Mouse (Mus musculus) neural tube, embryonic 10.5 days (tissue): ENCODE results near the gene Samd4.

Experiments
- DNase-seq: peaks from one replicate; pipeline ENCODE4 v3.0.0-alpha.2; 2017; ENCODE audit warnings: low spot score; ENCODE audit errors: extremely low spot score

Samd4 gene

GRCm38 (mm10) chr14:46952264-46952663 is 69.6 kb downstream of the Samd4 start:
- no peak for DNase-seq

DNA sequence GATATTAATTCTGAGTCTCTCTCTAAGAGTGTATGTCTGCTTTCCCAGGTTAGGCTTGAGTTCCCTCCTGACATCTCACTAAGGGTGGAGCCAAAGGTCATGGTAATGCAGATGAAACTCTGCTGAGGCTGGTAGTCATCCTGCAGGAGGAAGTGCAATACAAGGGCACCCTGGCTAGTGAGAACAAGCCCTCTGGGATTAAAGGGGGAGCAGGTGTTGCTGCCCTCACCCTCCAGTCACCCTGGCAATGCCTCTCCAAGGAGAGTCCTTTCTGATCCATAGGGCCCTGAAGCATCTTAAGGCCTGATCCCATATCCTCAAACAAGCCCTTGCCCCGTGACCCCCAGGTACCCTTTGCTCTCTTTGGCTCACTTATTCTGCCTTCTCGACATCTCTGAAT is 72.5 kb downstream of the Samd4 start:
- DNase-seq, result no peak

DNA sequence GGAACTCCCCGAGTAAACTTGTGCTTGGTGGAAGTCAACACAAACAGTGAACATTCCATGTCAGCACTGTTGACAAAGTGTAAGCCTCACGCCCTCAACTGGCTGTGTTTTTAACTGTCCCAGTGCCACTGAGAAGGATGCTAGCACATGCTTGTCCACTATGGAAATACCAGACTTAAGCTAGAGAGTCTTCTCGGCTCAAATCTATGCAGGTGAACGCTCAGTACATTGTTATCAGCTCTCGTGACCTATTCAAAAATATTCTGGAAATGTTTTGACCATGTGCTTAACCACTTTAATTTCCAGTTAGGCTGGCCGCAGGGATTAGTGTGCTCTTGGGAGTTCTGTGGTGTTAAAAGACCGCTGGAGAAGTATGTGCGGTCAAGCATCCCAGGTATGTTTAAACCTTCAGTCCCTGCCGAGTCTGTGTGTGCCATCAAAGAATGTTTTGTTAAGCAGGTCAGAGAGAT is 73.0 kb downstream of the Samd4 start:
- DNase-seq, result no peak

DNA sequence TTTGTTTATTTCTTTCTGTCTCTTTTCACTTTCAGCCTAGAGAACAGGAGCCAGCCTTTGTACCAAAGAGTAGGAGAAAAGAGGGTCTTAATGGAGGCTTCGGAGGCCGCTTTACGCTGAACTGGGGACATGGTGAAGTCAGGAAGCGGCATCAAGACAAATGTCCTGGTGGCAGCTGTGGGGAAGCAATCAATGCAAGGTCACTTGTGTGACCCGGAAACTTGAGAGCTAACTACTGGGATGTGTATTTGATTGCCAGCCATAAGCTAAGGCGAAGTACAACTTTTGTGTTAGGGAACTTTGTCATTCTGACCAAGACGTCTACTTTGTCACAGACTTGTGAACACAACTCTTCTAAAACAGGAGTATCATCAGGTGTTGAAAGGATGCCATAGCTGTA is 73.5 kb downstream of the Samd4 start:
- no peak for DNase-seq

DNA sequence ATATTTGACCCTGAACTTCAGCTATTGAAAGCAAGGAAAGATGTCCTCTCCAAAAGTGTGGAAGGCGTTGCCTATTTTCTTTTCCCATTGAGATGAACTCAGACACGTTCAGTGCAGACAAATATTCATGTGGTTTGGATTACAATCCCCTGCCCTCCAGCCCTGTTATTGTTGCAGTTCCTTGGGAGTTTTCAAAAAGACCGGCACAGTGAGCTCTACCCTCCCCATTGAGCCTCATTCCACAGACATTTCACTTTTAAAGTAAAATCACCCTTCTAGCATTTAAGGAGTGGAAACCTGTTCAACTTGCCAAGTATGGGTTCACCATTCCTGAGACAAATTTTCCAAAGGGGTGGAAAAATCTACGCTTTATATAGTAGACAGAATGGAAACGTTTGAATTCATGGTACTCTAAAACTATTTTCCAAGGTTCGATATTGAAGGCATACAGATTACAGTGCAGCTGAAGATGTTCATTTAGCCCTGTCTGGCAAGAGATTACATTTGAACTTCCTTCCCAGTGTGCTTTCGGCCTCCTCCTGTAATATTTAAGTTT is 76.6 kb downstream of the Samd4 start:
- DNase-seq, result no peak

DNA sequence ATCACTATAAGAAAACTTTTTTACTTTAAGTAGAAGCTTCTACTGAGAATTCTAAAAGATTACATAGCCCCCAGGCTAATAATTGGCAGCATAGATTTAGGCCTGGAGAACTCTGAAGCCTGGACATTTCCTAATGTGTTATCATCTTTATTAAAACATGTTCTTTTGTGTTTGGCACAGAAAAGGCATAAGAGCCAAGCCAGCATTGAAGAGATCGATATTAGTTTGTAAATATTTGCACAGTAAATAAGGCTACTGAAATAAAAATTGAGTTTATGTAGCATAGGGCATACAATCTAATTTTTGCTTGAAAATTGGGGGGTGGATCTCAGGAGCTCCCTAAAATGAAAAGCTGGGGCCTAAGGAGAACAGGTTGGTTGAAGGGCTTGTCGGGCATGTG is 77.2 kb downstream of the Samd4 start:
- DNase-seq, result no peak

DNA sequence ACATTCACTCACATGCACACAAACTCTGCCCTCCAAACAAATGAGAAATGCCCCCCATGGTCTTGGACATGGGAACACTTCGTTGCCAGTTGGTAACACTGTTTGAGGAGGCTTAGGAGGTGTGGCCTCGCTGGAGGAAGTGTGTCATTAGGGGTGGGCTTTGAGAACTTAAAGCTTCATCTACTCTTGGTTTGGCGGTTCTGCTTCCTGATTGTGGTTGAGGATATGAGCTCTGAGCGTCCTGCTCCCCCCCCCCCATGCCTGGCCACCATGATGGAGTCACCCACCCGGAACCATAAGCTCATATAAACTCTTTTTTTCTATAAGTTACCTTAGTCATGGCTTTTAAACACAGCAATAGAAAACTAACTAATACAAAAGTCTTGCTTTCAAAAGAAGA is 80.2 kb downstream of the Samd4 start:
- no peak for DNase-seq

GRCm38 (mm10) chr14:46964074-46964872 is 81.6 kb downstream of the Samd4 start:
- no peak for DNase-seq

- DNase-seq, result no peak
Observed at GRCm38 (mm10) chr14:46966206-46966605, 83.6 kb downstream of the Samd4 start.

- no peak for DNase-seq
Observed at GRCm38 (mm10) chr14:46968046-46968445, 85.4 kb downstream of the Samd4 start.

DNA sequence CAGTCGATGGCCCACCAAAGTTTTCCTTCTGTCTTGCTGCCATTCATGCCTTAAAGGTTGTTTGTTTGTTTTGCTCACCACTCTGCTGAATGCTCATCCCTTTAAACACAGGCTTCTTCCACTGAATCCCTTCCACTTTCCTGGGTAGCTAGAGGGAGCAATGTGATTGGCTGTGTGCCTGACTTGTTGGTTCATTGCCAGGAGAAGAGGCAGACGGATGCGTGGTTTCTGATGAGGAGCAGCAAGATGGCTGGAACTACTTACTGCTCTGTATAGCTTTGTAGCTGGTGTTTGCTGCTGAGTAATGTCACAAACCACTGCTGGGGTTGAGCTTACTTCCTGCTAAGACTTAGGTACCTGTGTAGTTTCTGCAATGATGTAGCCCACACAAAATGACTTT is 88.0 kb downstream of the Samd4 start:
- DNase-seq, result no peak

- no peak for DNase-seq
Observed at GRCm38 (mm10) chr14:46971802-46972201, 89.1 kb downstream of the Samd4 start.

- DNase-seq, result no peak
Observed at GRCm38 (mm10) chr14:46974874-46975273, 92.2 kb downstream of the Samd4 start.

GRCm38 (mm10) chr14:46975969-46976368 is 93.3 kb downstream of the Samd4 start:
- no peak for DNase-seq

GRCm38 (mm10) chr14:46976712-46977111 is 94.1 kb downstream of the Samd4 start:
- DNase-seq, result no peak

GRCm38 (mm10) chr14:46977660-46978059 is 95.0 kb downstream of the Samd4 start:
- DNase-seq, result no peak

GRCm38 (mm10) chr14:46979172-46979571 is 96.5 kb downstream of the Samd4 start:
- no peak for DNase-seq

GRCm38 (mm10) chr14:46980736-46981438 is 98.2 kb downstream of the Samd4 start:
- no peak for DNase-seq

- DNase-seq, result no peak
Observed at GRCm38 (mm10) chr14:46982106-46982505, 99.5 kb downstream of the Samd4 start.

DNA sequence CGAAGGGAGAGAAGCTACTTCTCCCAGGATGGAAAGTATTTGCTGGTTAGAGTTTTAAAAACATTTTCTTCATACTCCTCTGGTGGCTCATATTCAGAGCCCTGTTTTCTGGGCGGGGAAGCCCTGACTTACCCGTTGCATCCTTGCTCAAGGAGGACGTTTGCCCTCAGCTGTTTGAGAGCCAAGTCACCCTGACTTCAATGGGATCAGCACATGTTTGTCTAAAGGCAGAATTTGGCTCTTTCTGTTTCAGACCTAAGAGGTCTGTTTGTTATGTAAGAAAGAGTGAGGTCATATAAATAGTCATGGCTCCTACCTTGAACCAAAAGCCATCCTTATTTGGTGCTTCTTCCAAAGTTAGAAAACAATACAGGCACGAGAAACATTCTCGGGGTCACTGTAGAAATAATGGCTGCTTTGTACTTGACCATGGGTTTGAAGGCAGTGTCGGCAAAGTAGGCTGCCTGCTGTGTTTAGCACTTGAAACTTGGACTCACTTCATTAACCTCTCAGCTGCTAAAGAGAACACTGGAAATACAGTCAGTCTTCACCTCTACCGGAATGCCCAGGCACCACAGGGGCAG is 102.0 kb downstream of the Samd4 start:
- DNase-seq, result no peak

- DNase-seq, result peak; percentile 33
Observed at GRCm38 (mm10) chr14:46989694-46990093, 107.0 kb downstream of the Samd4 start.

DNA sequence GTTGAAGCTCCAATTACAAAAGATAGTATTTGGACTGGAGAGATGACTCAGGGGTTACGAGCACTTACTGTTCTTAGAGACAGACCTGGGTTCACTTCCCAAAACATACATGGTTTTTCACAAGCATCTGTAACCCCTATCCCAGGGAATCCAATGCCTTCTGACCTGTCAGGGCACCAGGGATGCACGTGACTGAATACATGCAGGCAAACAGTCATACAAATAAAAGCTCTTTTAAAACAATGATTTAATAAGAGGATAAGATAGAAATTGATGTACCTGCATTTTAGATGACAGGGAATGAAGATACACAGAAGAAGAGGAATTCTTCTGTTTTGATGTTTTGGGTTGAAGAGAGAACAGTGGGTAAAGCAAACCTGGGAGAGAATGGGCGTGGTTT is 107.8 kb downstream of the Samd4 start:
- no peak for DNase-seq
